Mouse (Mus musculus) myocyte (in vitro differentiated cells): ENCODE data around the gene Myo18b.

Experiments used
- CEBPB ChIP-seq: IDR thresholded peaks from 2 replicates; pipeline ENCODE4 v1.6.1; 2011; ENCODE audit warnings: mild to moderate bottlenecking, moderate library complexity; ENCODE audit not compliant: poor library complexity, insufficient read depth, severe bottlenecking
- E2F4 ChIP-seq: IDR thresholded peaks from one replicate; pipeline ENCODE4 v1.6.1; 2011; ENCODE audit warnings: mild to moderate bottlenecking, control low read depth, moderate library complexity; ENCODE audit not compliant: insufficient read depth
- MAX ChIP-seq: IDR thresholded peaks from one replicate; pipeline ENCODE4 v1.6.1; 2011; ENCODE audit warnings: low read depth, mild to moderate bottlenecking, control low read depth
- MYOG ChIP-seq, 3 experiments: IDR thresholded peaks; one replicate each; pipeline ENCODE4 v1.6.1; 2011; ENCODE audit warnings: control low read depth in 2 of 3, low read depth in 2 of 3, mild to moderate bottlenecking in 2 of 3; ENCODE audit not compliant: insufficient read length in 2 of 3, control insufficient read depth in 1 of 3, insufficient read depth in 1 of 3
- POLR2A ChIP-seq: IDR thresholded peaks from one replicate; pipeline ENCODE4 v1.6.1; 2011; ENCODE audit warnings: low read depth, mild to moderate bottlenecking, control low read depth, moderate library complexity; ENCODE audit not compliant: insufficient read length
- POLR2AphosphoS2 ChIP-seq: IDR thresholded peaks from one replicate; pipeline ENCODE4 v1.6.1; 2011; ENCODE audit warnings: low read depth, control low read depth; ENCODE audit not compliant: insufficient read length
- REST ChIP-seq: IDR thresholded peaks from one replicate; pipeline ENCODE4 v1.6.1; 2011; ENCODE audit warnings: mild to moderate bottlenecking, control low read depth, moderate library complexity; ENCODE audit not compliant: insufficient read depth, insufficient read length
- SRF ChIP-seq: IDR thresholded peaks from one replicate; pipeline ENCODE4 v1.6.1; 2011; ENCODE audit warnings: low read depth; ENCODE audit not compliant: control insufficient read depth, insufficient read length
- TCF12 ChIP-seq: IDR thresholded peaks from one replicate; pipeline ENCODE4 v1.6.1; 2011; ENCODE audit warnings: mild to moderate bottlenecking, control low read depth; ENCODE audit not compliant: poor library complexity, insufficient read depth, severe bottlenecking
- TCF3 ChIP-seq: IDR thresholded peaks from one replicate; pipeline ENCODE4 v1.6.1; 2011; ENCODE audit warnings: low read depth, control low read depth; ENCODE audit not compliant: insufficient read length
- USF1 ChIP-seq: IDR thresholded peaks from one replicate; pipeline ENCODE4 v1.6.1; 2011; ENCODE audit warnings: low read depth, mild to moderate bottlenecking, control low read depth, moderate library complexity

GRCm38 (mm10) chr5:112696683-112697082, 199.5 kb downstream of the Myo18b start:
- TF ChIP-seq MYOG (IDR thresholded peaks at IDR 0.05; ENCODE audit: control insufficient read depth in 1 of 3, insufficient read depth in 1 of 3, insufficient read length in 2 of 3, low read depth in 2 of 3) (no peak), REST (no peak), USF1 (no peak), TCF12 (no peak), POLR2A (no peak), POLR2AphosphoS2 (no peak), E2F4 (no peak), TCF3 (no peak), SRF (no peak), MAX (no peak), CEBPB (no peak)
